Mouse (Mus musculus): Measurements from ENCODE around the gene Polr3e. TPM values are rescaled to one million over a fixed set of nuclear protein-coding genes. Genes with fewer than 3 reads are reported as not detected.
"Not testable (repeated sequence)": the region's sequence is repeated elsewhere in the genome, so short reads cannot be mapped to it uniquely, and the experiment has no call there.

The Polr3e gene
- total RNA-seq, 2 experiments from 2014 or later = 8.2 to 8.7 TPM

DNA sequence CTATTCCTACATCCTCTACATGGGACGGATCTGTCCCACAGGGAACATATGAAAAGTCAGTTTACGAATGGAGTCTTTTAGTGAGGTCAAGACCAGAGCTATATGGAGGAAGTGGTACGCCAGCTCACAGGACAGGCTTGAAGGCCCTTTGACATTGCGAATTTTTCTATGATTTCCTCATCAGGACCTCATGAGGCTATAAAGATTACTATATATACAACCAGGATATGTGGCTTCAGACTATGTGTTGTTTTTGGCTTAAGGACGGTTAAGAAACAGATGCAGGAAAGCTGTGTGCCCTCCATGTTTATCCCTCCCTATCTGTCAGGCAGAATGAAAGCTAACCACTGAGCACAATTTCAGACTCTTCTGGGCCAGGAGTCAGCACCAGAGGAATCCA, 45.6 kb downstream of the Polr3e start:
- intact Hi-C loops (cut with DNase I) = no loop called here
- DNase-seq (ENCODE audit: low spot score) = no peak

DNA sequence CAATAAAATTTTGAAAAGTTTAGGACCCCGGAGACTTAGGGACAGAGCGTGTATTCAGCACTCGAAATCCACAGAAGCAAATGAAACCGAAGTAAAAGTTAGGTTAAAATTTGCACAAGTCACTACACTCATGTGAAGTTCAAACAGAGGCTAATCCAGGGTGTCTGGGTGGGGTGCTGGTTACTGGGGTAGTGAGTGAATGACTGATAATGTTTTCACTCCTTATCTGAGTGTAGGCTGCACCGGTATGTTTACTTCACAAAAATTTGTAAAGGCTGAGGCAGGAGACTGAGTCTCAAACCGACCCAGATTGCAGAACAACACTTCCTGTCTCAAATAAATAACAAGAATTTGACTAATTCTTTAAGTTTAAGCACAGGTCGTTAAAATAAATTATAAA, 51.7 kb downstream of the Polr3e start:
- intact Hi-C loops (cut with DNase I) = no loop called here
- DNase-seq (ENCODE audit: low spot score) = no peak

DNA sequence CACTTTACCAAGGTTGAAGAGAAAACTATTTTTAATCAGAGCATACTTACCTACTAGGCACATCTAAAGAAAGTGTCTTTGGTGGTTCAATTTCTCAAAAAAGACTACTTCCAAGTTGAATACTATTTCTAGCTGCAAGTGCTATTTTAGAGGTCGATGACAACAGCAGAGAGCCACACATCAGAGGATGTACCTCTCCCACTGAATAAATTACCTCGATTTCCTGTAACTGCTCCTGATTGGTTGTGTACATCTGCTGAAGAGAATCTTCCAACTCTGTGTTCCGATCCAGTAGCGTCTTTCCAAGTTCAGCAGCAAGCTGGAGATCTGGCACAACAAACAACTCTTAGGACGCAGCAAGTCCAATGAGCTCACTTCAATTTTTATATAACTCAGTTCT, 52.6 kb downstream of the Polr3e start:
- intact Hi-C loops (cut with DNase I) = no loop called here
- no peak for DNase-seq (ENCODE audit: low spot score)

DNA sequence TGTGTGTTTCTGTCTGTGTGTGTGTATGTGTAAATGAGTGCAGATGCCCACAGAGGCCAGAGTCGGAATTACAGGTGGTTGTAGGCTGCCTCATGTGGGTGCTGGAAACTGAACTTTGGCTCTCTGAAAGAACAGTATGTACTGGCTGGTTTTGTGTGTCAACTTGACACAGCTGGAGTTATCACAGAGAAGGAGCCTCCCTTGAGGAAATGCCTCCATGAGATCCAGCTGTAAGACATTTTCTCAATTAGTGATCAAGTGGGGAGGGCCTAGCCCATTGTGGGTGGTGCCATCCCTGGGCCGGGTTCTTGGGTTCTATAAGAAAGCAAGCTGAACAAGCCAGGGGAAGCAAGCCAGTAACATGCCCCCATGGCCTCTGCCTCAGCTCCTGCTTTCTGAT, 54.9 kb downstream of the Polr3e start:
- intact Hi-C loops (cut with DNase I); DNase-seq (ENCODE audit: low spot score): not testable (repeated sequence)

DNA sequence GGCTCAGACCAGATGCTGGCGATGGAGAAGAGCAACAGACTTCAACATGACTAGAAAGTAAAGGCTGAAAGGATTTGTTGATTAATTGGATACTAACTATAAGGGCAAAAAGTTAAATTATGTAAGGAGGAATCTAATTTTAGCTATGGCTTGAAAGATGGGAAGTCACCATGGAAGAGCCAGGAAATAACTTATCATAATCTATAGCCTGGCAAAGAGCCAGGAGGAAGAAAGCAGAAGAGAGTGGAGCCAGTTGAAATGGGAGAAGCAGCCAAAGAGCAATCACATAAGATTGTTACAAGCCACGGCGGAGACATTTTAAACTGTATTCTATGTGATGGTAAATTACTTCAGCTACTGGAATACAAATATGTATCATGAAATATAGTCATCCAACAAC, 56.5 kb downstream of the Polr3e start:
- no peak for DNase-seq (ENCODE audit: low spot score)
- intact Hi-C loops (cut with DNase I) = no loop called here

DNA sequence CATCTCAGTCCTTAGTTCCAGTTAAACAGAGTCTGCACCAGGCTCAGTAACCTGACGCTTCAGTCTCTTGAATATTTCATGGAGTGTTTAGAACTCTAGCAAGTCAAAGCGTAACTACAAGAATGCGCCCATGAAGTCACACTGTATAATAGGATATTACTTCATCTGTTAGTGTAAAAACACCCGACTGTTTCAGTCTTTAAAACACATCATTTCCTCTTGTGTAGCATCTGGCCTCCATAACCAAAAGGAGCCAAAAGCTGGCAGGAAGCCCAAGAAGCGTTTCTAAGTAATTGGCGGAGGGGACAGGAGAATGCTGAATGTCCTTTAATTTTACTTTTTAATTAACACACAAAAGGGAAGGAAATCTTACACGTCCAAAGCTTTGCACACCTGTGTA, 59.5 kb downstream of the Polr3e start:
- DNase-seq (ENCODE audit: low spot score) = no peak

DNA sequence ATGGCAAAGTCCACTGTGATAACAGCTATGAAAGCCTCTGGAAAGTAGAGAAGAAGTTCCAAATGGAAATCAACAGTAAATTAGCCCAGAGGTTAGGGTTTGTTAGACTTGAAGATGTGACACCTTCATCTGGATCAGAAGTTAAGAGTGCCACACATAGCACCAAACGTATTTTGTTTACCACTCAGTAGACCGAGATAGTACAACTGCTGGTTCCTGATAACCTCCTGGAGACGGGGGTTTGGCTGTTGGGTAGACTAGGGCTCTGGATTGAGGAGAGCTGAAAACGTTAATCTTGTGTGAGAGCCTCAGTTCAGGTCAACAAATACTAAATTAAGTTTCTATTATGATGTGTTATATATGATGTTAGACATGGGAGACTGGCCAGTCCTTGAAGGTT, 62.5 kb downstream of the Polr3e start:
- intact Hi-C loops (cut with DNase I) = loop anchor here (5.0 kb wide), 1 partner anchor 143 kb away; no protein-coding TSS in a partner anchor
- no peak for DNase-seq (ENCODE audit: low spot score)

More for the DNA sequence above, 59.5 kb downstream of the Polr3e start:
- intact Hi-C loops (cut with DNase I) = no loop called here

DNA sequence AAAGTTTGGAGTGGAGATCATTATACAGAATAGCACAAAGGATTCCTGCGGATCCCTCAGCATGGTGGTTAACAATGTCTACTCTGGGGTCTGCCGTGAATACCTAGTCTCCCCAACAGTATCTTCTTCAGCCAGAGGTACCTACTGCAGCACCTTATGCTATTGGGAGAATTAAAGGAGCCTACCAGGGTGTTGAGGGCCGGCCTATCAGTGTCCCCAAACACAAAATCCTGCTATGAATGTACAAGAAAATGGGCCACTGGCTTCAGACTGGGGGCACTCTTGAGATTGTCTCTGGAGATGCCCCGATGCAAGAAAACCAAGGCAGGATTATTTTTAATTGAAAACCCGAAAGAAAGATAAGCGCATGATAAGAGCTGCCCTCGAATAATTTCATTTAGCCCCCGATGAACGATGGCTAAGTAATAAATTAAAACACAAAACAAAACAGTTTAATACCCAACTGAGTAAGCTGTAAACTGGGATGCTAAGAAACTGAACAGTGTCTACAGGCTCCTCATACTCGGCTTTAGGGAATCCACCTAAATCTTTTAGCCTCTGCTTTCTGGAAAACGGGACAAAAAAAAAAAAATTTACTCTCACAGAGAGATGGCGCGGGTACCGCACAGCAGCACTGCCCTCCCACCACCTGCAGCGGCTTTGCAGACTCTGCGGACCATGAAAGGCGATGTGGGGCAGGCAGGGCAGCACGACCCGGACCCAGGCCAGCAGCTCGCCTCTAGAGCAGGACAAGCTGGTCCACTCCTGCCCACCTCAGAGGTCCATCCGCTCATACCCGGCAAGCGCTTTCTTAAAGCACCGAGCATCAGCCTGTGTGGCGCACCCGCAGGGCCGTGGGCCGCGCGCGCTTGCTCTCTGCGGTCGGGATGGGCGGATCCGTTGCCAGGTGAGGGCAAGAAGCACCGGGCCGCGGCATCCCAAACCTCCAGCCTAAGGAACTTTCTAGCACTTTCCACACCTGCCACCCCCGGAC, 63.7 kb downstream of the Polr3e start:
- no peak for DNase-seq (ENCODE audit: low spot score)
- intact Hi-C loops (cut with DNase I) = loop anchor here (5.0 kb wide), 1 partner anchor 144 kb away; no protein-coding TSS in a partner anchor

DNA sequence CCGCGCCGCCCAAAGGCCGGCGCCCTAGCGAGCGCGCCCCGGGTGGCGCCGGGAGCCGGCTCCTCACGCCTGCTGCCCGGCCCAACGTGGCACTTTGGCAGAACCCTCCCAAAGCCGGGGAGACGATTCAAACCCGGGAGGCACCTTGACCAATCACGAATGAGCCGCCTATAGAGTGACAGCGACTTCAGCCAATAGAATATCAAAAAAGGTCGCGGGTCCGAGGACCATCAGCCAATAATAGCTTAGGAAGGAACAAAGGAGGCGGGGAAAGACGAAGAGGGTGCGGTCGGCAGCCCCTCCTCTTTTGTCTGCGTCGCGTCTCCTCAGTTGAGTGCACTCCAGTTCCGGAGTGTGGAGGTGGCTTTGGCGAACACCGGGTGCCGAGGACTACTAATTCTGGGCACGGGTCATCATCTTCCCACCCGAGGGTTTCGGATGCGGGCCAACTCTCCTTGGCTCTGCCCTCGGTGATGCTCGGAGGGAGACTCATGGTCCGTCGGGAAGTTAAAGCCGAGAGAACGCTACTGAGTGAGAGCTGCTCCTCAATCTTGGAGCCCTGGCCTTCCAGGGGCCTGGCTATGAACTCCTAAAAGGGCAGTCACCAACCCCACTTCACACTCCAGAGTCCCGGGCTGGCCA, 64.8 kb downstream of the Polr3e start, which contains the start of the genes Cdr2 and Mfsd13b:
TSS of gene Cdr2 (minus strand) at position 113 of the 642 bp plus-strand sequence.
TSS of gene Mfsd13b (plus strand) at position 310 of the 642 bp plus-strand sequence.
- peak; percentile 96 for DNase-seq (ENCODE audit: low spot score)
- intact Hi-C loops (cut with DNase I) = loop anchor here (2.0 to 5.0 kb wide), 2 partner anchors 52 to 145 kb away; partner anchors contain the start of gene Mettl9

DNA sequence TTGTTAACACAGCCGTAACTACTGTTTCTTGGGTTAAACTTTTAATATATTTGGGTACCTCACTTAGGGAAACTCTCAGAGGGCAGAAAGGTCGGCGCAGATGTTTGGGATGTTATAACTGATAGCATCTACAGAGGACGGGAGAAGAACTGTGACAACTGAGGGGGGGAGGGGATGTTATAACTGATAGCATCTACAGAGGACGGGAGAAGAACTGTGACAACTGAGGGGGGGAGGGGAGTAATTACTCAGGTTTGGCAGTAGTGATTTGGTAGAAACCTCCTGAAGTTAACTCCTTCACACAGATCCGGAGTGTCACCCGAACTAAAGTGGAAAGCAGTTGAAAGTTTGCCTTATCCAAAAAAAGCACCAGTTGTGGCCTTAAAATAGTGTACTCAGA, 65.4 kb downstream of the Polr3e start:
- intact Hi-C loops (cut with DNase I) = loop anchor here (2.0 to 5.0 kb wide), 2 partner anchors 52 to 146 kb away; partner anchors contain the start of gene Mettl9
- no peak for DNase-seq (ENCODE audit: low spot score)

DNA sequence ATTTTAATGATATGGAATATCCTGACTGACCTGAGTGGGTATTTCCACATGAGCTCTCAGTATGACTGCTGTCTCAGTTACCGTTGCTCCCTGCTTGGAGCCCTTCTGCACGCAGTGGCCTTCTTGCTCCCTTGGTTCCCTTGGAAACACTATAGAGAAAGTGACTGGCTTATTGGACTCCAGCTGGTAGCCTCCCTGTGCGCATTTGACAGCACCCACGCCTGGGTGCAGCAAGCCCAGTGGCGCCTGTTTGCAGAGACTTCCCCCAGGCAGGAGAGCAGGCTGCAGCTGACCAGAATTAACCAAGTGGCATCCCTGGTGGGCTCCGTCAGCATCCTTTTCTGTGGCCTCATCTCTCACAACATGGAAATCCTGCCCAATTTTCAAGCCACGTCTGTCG, 73.6 kb downstream of the Polr3e start:
- no peak for DNase-seq (ENCODE audit: low spot score)
- intact Hi-C loops (cut with DNase I) = no loop called here

Other genes starting within 250 kb of the Polr3e start
- gene Pdzd9, start 247.4 kb upstream of the Polr3e start, total RNA-seq (2021) = not detected
- 10 to 100 TPM; 26.5 to 30.7 TPM for gene Mosmo, start 240.1 kb upstream of the Polr3e start, total RNA-seq (2021)
- gene Vwa3a, start 178.4 kb upstream of the Polr3e start, total RNA-seq (2021) = 1 to 10 TPM; 2.8 to 3.5 TPM
- gene Gm5737, start 105.4 kb upstream of the Polr3e start, total RNA-seq (2021) = not detected
- 10 to 100 TPM; 27.7 to 32.5 TPM for gene Eef2k, start 74.9 kb upstream of the Polr3e start, total RNA-seq (2021)
- 10 to 100 TPM; 14.8 to 21.9 TPM for gene Cdr2, start 64.6 kb downstream of the Polr3e start, total RNA-seq (2021)
- not detected for gene Mfsd13b, start 64.8 kb downstream of the Polr3e start, total RNA-seq (2021)
- gene Mettl9, start 116.7 kb downstream of the Polr3e start, total RNA-seq (2021) = 10 to 100 TPM; 77.5 to 80.5 TPM
- gene Igsf6, start 156.8 kb downstream of the Polr3e start, total RNA-seq (2021) = 1 to 10 TPM; 1.7 TPM
- gene Otoa, start 163.9 kb downstream of the Polr3e start, total RNA-seq (2021) = under 1 TPM; 0.14 to 0.21 TPM

Measured in heart, postnatal 25 days (tissue).